Comparison of ENCODE assay signal across 22 mouse cellular contexts in genomic region chr17:44605749-44606148, GRCm38 (mm10).
DNase-seq lines count a peak whose midpoint lies in the region; ATAC-seq and TF ChIP-seq lines count a peak whose summit lies in the region.
"Had no signal": no experiment of that assay in that cellular context is flagged by ENCODE, and none has a peak within 500 bp of the region (broad histone marks: within the 10 kb centered on the region; RNA-seq: fewer than 3 reads in every experiment).

No protein-coding gene starts in this region.

- no peak overlapping the region for H3K27ac ChIP-seq in heart, adult 2 months
- H3K27ac ChIP-seq in midbrain, embryonic 11.5 days (ENCODE audit: low read depth, low read length), result no peak overlapping the region
- H3K27ac ChIP-seq in midbrain, embryonic 16.5 days (ENCODE audit: low read length), result no peak overlapping the region
- peak overlapping the region; percentile 96 for H3K27ac ChIP-seq in CH12.LX (ENCODE audit: insufficient read depth, low read depth)
- H3K27ac ChIP-seq in embryonic facial prominence, embryonic 10.5 days (replicated peaks), result 0 out of 2 replicates have a peak overlapping the region, but pooled peaks have one; percentile 4

- no peak for TF ChIP-seq CTCF in heart, adult 2 months (IDR thresholded peaks at IDR 0.05)
- TF ChIP-seq CTCF in CH12.LX (conservative IDR thresholded peaks at IDR 0.05 in 1 of 2, IDR thresholded peaks at IDR 0.05 in 1 of 2; ENCODE audit: low read depth in 2 of 2, low read length in 2 of 2), result no peak

- no peak overlapping the region for H3K4me2 ChIP-seq in midbrain, embryonic 11.5 days
- no peak overlapping the region for H3K4me2 ChIP-seq in midbrain, embryonic 16.5 days (ENCODE audit: low read length)
- H3K4me2 ChIP-seq in CH12.LX (ENCODE audit: insufficient read depth, low read depth, poor library complexity, severe bottlenecking), result peak overlapping the region; percentile 33

- H3K4me3 ChIP-seq in heart, adult 2 months, result no peak overlapping the region
- no peak overlapping the region for H3K4me3 ChIP-seq in midbrain, embryonic 11.5 days (ENCODE audit: low read depth, low read length)
- H3K4me3 ChIP-seq in midbrain, embryonic 16.5 days (ENCODE audit: low read depth, low read length), result no peak overlapping the region
- peak overlapping the region in 1 of 3 experiments; percentile 32 for H3K4me3 ChIP-seq in CH12.LX (replicated peaks in 1 of 3; ENCODE audit: low read depth in 2 of 3, low read length in 2 of 3, poor library complexity in 1 of 3)
- H3K4me3 ChIP-seq in embryonic facial prominence, embryonic 10.5 days, result no peak overlapping the region

- no peaks in the 10 kb centered on the region for H3K36me3 ChIP-seq in heart, adult 2 months (ENCODE audit: control insufficient read depth, insufficient read depth, low read length)
- H3K36me3 ChIP-seq in midbrain, embryonic 11.5 days (ENCODE audit: control insufficient read depth, insufficient read depth, low read length), result no peaks in the 10 kb centered on the region
- H3K36me3 ChIP-seq in midbrain, embryonic 16.5 days (ENCODE audit: control insufficient read depth, insufficient read depth, low read length), result no peaks in the 10 kb centered on the region
- H3K36me3 ChIP-seq in CH12.LX (replicated peaks in 1 of 2; ENCODE audit: control insufficient read depth in 1 of 2, insufficient read depth in 1 of 2, low read length in 1 of 2), result no peaks in the 10 kb centered on the region
- H3K36me3 ChIP-seq in embryonic facial prominence, embryonic 10.5 days (replicated peaks), result no peaks in the 10 kb centered on the region
- H3K36me3 ChIP-seq: G1E had no signal

- intact Hi-C loops in heart, adult 2 months (cut with DNase I), result no loop called here

- dilution Hi-C loops in CH12.LX (cut with MboI; ENCODE audit: extremely low pct_ligation_motif_present, extremely low pct_unique_long_range_greater_than_20kb, low sequenced_read_pairs), result no loop called here

- in situ Hi-C loops in CH12.LX (cut with MboI; ENCODE audit: low pct_ligation_motif_present, low pct_unique_long_range_greater_than_20kb, low sequenced_read_pairs), result no loop called here

- whole genome bisulfite sequencing in heart, adult 2 months, result 84% methylated on average over 3 of the region's 3 CpGs
- 88% methylated on average over 3 of the region's 3 CpGs for WGBS in midbrain, embryonic 11.5 days
- 90% methylated on average over 3 of the region's 3 CpGs for WGBS in midbrain, embryonic 16.5 days
- WGBS in embryonic facial prominence, embryonic 10.5 days, result 82% methylated on average over 3 of the region's 3 CpGs

- H3K4me1 ChIP-seq in heart, adult 2 months (ENCODE audit: control insufficient read depth, insufficient read depth, low read length), result peaks cover 1% of the 10 kb centered on the region; the same call in 1 of the 2 replicates
- H3K4me1 ChIP-seq in midbrain, embryonic 11.5 days (ENCODE audit: control insufficient read depth, insufficient read depth, low read length), result no peaks in the 10 kb centered on the region
- no peaks in the 10 kb centered on the region for H3K4me1 ChIP-seq in midbrain, embryonic 16.5 days (ENCODE audit: control insufficient read depth, insufficient read depth, low read length)
- peaks cover 18 to 24% of the 10 kb centered on the region in 2 experiments for H3K4me1 ChIP-seq in CH12.LX (ENCODE audit: control insufficient read depth in 1 of 2, insufficient read depth in 2 of 2)
- H3K4me1 ChIP-seq in embryonic facial prominence, embryonic 10.5 days, result peaks cover 34% of the 10 kb centered on the region

- TF ChIP-seq POLR2A in heart, adult 2 months (IDR thresholded peaks at IDR 0.05; ENCODE audit: insufficient read depth, low read depth, low read length), result no peak
- TF ChIP-seq POLR2A in CH12.LX (IDR thresholded peaks at IDR 0.05; ENCODE audit: low read depth, low read length), result no peak

- DNase-seq in heart, adult 11 months, result peak; percentile 68
- DNase-seq in heart, adult 2 months, result no peak
- peak; percentile 21 for DNase-seq in midbrain, embryonic 11.5 days (ENCODE audit: low spot score, missing footprints)
- DNase-seq in CH12.LX (ENCODE audit: extremely low read depth), result no peak
- no peak for DNase-seq in embryonic facial prominence, embryonic 10.5 days (ENCODE audit: low spot score)
- DNase-seq in adrenal gland, postnatal 14 days, result no peak
- DNase-seq in layer of hippocampus, adult 11-12 months (ENCODE audit: low spot score), result no peak
- DNase-seq: adrenal gland, adult 2 months; adrenal gland, adult 8-10 months; adrenal gland, postnatal 10 days; adrenal gland, postnatal 25 days; adrenal gland, postnatal 36 days; B cell, adult 2 months; cerebellum, adult 11 months; cerebellum, adult 11-12 months; cerebellum, adult 18-20 months; cerebellum, adult 2 months had no signal

- no peaks in the 10 kb centered on the region for H3K79me2 ChIP-seq in heart, adult 2 months (replicated peaks; ENCODE audit: control insufficient read depth, insufficient read depth, low read length)
- H3K79me2 ChIP-seq in CH12.LX (replicated peaks; ENCODE audit: control insufficient read depth, extremely low read depth, insufficient read depth, poor library complexity, severe bottlenecking), result no peaks in the 10 kb centered on the region

- no peaks in the 10 kb centered on the region for H3K9me3 ChIP-seq in midbrain, embryonic 11.5 days (ENCODE audit: control insufficient read depth, low read length)
- H3K9me3 ChIP-seq in midbrain, embryonic 16.5 days (replicated peaks; ENCODE audit: control insufficient read depth, low read length, poor library complexity, severe bottlenecking), result no peaks in the 10 kb centered on the region
- no peaks in the 10 kb centered on the region for H3K9me3 ChIP-seq in CH12.LX (replicated peaks; ENCODE audit: low read length)
- H3K9me3 ChIP-seq in embryonic facial prominence, embryonic 10.5 days, result no peaks in the 10 kb centered on the region

- no peak for TF ChIP-seq RAD21 in CH12.LX (IDR thresholded peaks at IDR 0.05; ENCODE audit: low read depth, low read length)

- no peaks in the 10 kb centered on the region for H3K27me3 ChIP-seq in heart, adult 2 months (ENCODE audit: control insufficient read depth, insufficient read depth, low read length)
- no peaks in the 10 kb centered on the region for H3K27me3 ChIP-seq in midbrain, embryonic 11.5 days (ENCODE audit: control insufficient read depth, insufficient read depth, low read length)
- H3K27me3 ChIP-seq in midbrain, embryonic 16.5 days (ENCODE audit: control insufficient read depth, insufficient read depth, low read depth, low read length), result no peaks in the 10 kb centered on the region
- H3K27me3 ChIP-seq in CH12.LX (replicated peaks), result no peaks in the 10 kb centered on the region
- H3K27me3 ChIP-seq in embryonic facial prominence, embryonic 10.5 days (replicated peaks; ENCODE audit: low read depth, poor library complexity, severe bottlenecking), result 0 out of 2 replicates have a peak, but pooled peaks cover 5% of the 10 kb centered on the region
- H3K27me3 ChIP-seq: Patski had no signal

- H3K9ac ChIP-seq in heart, adult 2 months (ENCODE audit: low read depth, low read length), result no peak overlapping the region
- H3K9ac ChIP-seq in midbrain, embryonic 11.5 days (ENCODE audit: low read length), result no peak overlapping the region
- no peak overlapping the region for H3K9ac ChIP-seq in midbrain, embryonic 16.5 days (ENCODE audit: low read depth, low read length)
- H3K9ac ChIP-seq in CH12.LX (ENCODE audit: insufficient read depth, low read depth), result peak overlapping the region; percentile 57

- ATAC-seq in midbrain, embryonic 11.5 days (ENCODE audit: low FRiP score), result no peak
- no peak for ATAC-seq in midbrain, embryonic 16.5 days
- ATAC-seq: activated CD4-positive, CD25-positive, alpha-beta regulatory T cell, adult 4 months; CD4-positive, CD25-positive, alpha-beta regulatory T cell, adult 4 months; Patski had no signal

- TF ChIP-seq EP300 in heart, adult 2 months (IDR thresholded peaks at IDR 0.05; ENCODE audit: insufficient read depth, low read depth, low read length), result no peak
- TF ChIP-seq EP300 in CH12.LX (IDR thresholded peaks at IDR 0.05; ENCODE audit: low read length), result peak; percentile 67

TF ChIP-seq in CH12.LX, 34 proteins besides CTCF, POLR2A, EP300 and RAD21 (continues in another document):
- no peak for TF ChIP-seq ZMIZ1 (IDR thresholded peaks at IDR 0.05; ENCODE audit: low read depth, low read length)
- no peak for TF ChIP-seq E2F4 (IDR thresholded peaks at IDR 0.05; ENCODE audit: insufficient replicate concordance, low read depth, low read length)
- TF ChIP-seq KAT2A (IDR thresholded peaks at IDR 0.05; ENCODE audit: insufficient replicate concordance, low read length), result no peak
- peak; percentile 64 for TF ChIP-seq MAZ (IDR thresholded peaks at IDR 0.05; ENCODE audit: low read depth, low read length)
- TF ChIP-seq RCOR1 (conservative IDR thresholded peaks at IDR 0.05; ENCODE audit: low read depth, low read length), result no peak
- no peak for TF ChIP-seq HCFC1 (IDR thresholded peaks at IDR 0.05; ENCODE audit: low read depth, low read length)
- no peak for TF ChIP-seq USF1 (IDR thresholded peaks at IDR 0.05; ENCODE audit: low read depth, low read length)
- TF ChIP-seq MYC (IDR thresholded peaks at IDR 0.05; ENCODE audit: low read depth, low read length), result no peak
- TF ChIP-seq ZNF384 (IDR thresholded peaks at IDR 0.05; ENCODE audit: low read depth, low read length), result no peak
- TF ChIP-seq USF2 (conservative IDR thresholded peaks at IDR 0.05; ENCODE audit: low read depth, low read length), result no peak
- TF ChIP-seq ZKSCAN1 (IDR thresholded peaks at IDR 0.05; ENCODE audit: borderline replicate concordance, low read depth, low read length), result no peak
- 0 out of 2 replicates have a peak, but pooled peaks have one; percentile 13 for TF ChIP-seq MAFK (IDR thresholded peaks at IDR 0.05; ENCODE audit: insufficient replicate concordance, low read length)
- TF ChIP-seq BHLHE40 (IDR thresholded peaks at IDR 0.05; ENCODE audit: low read depth, low read length), result peak; percentile 28; the same call in 1 of the 2 replicates
- TF ChIP-seq TCF12 (IDR thresholded peaks at IDR 0.05; ENCODE audit: low read depth, low read length), result peak; percentile 63; the same call in 1 of the 2 replicates
- TF ChIP-seq SIN3A (IDR thresholded peaks at IDR 0.05; ENCODE audit: low read length), result no peak
- TF ChIP-seq MAX (IDR thresholded peaks at IDR 0.05; ENCODE audit: low read length), result no peak
- no peak for TF ChIP-seq NRF1 (IDR thresholded peaks at IDR 0.05; ENCODE audit: low read depth, low read length)
- TF ChIP-seq SMC3 (IDR thresholded peaks at IDR 0.05; ENCODE audit: low read depth, low read length), result no peak
- peak; percentile 84 for TF ChIP-seq JUND (conservative IDR thresholded peaks at IDR 0.05; ENCODE audit: low read depth, low read length)
- no peak for TF ChIP-seq ETS1 (conservative IDR thresholded peaks at IDR 0.05; ENCODE audit: low read depth, low read length)
- peak; percentile 66; the same call in 1 of the 2 replicates for TF ChIP-seq JUN (IDR thresholded peaks at IDR 0.05; ENCODE audit: insufficient read depth, low read depth, low read length)
- no peak; the same call in 1 of the 2 replicates for TF ChIP-seq CHD1 (IDR thresholded peaks at IDR 0.05; ENCODE audit: low read depth, low read length)
- peak; percentile 54 for TF ChIP-seq CHD2 (IDR thresholded peaks at IDR 0.05; ENCODE audit: low read length)

Comparison
In these comparisons a context has a peak if more than half of its experiments do, and no peak if none do; other contexts are left out.
1. DNase-seq: peak in heart, adult 11 months (single experiment) and midbrain, embryonic 11.5 days (single experiment); none in heart, adult 2 months (0 of 2), CH12.LX (single experiment), embryonic facial prominence, embryonic 10.5 days (single experiment), adrenal gland, postnatal 14 days (single experiment) and layer of hippocampus, adult 11-12 months (single experiment).
2. H3K27ac ChIP-seq: peak in CH12.LX (single experiment) and embryonic facial prominence, embryonic 10.5 days (single experiment); none in heart, adult 2 months (single experiment), midbrain, embryonic 11.5 days (single experiment) and midbrain, embryonic 16.5 days (single experiment).